9 mouse cellular contexts compared by ENCODE assay signal in genomic region chr3:97164477-97164876, GRCm38 (mm10).
"Had no signal": no experiment of that assay in that cellular context is flagged by ENCODE, and none has a peak within 500 bp of the region (broad histone marks: within the 10 kb centered on the region; RNA-seq: fewer than 3 reads in every experiment).

No protein-coding gene starts in this region.

- H3K36me3 ChIP-seq: midbrain, embryonic 13.5 days had no signal

- H3K4me2 ChIP-seq: limb, embryonic 12.5 days; lung, embryonic 15.5 days; midbrain, embryonic 13.5 days had no signal

- H3K4me3 ChIP-seq: limb, embryonic 12.5 days; lung, embryonic 15.5 days; midbrain, embryonic 13.5 days had no signal

- ATAC-seq: midbrain, embryonic 13.5 days had no signal

- DNase-seq: kidney, adult 11 months; kidney, postnatal 14 days; lung, postnatal 14 days; right cerebral cortex, adult 18-20 months; right cerebral cortex, postnatal 25 days had no signal

- H3K9ac ChIP-seq: limb, embryonic 12.5 days; lung, embryonic 15.5 days; midbrain, embryonic 13.5 days had no signal

- H3K27me3 ChIP-seq: limb, embryonic 12.5 days; lung, embryonic 15.5 days; midbrain, embryonic 13.5 days had no signal

- H3K27ac ChIP-seq: limb, embryonic 12.5 days; lung, embryonic 15.5 days; macrophage; midbrain, embryonic 13.5 days had no signal

- H3K9me3 ChIP-seq: limb, embryonic 12.5 days; lung, embryonic 15.5 days; midbrain, embryonic 13.5 days had no signal
